Mouse (Mus musculus) erythroblast, adult 5-6 weeks (primary cell): ENCODE results near the gene Cacna2d4. TPM values are rescaled to one million over a fixed set of nuclear protein-coding genes. Genes with fewer than 3 reads are reported as not detected.
"Not testable (repeated sequence)": the region's sequence is repeated elsewhere in the genome, so short reads cannot be mapped to it uniquely, and the experiment has no call there.

ENCODE experiments used
- ATAC-seq: replicated peaks from 2 replicates; pipeline ENCODE4 v1.8.0; 2016; ENCODE audit warnings: moderate number of reproducible peaks, mild to moderate bottlenecking, moderate TSS enrichment, inconsistent platforms; ENCODE audit not compliant: poor library complexity, low FRiP score, severe bottlenecking
- total RNA-seq, 2 experiments: library from RNA; stranded (forward) in 1 of 2; stranded (reverse) in 1 of 2; fragments of 150-400 nt in 1 of 2; fragments of 200-764, 138-1000 nt in 1 of 2; gene quantifications; 2 replicates each; pipeline versions ENCODE4 v1.2.3 to v1.2.4; 2015 to 2017; ENCODE audit warnings: low replicate concordance in 2 of 2

The Cacna2d4 gene
- total RNA-seq, 2 experiments from 2014 or later = not detected

- no peak for ATAC-seq
These were observed 95.8 kb downstream of the Cacna2d4 start for GRCm38 (mm10) chr6:119332111-119332510.

GRCm38 (mm10) chr6:119333202-119333601, 96.9 kb downstream of the Cacna2d4 start:
- ATAC-seq = no peak

GRCm38 (mm10) chr6:119333831-119334230, 97.5 kb downstream of the Cacna2d4 start:
- ATAC-seq = no peak

GRCm38 (mm10) chr6:119336124-119336523, 99.8 kb downstream of the Cacna2d4 start:
- no peak for ATAC-seq

GRCm38 (mm10) chr6:119337287-119337686, 101.0 kb downstream of the Cacna2d4 start:
- no peak for ATAC-seq

- ATAC-seq = no peak
These were observed 102.0 kb downstream of the Cacna2d4 start for GRCm38 (mm10) chr6:119338121-119338912.

- ATAC-seq = no peak
These were observed 105.1 kb downstream of the Cacna2d4 start for GRCm38 (mm10) chr6:119341409-119341808.

- no peak for ATAC-seq
These were observed 109.9 kb downstream of the Cacna2d4 start for GRCm38 (mm10) chr6:119346257-119346656.

- ATAC-seq = no peak
These were observed 111.5 kb downstream of the Cacna2d4 start for GRCm38 (mm10) chr6:119347813-119348212.

- ATAC-seq = no peak
These were observed 111.9 kb downstream of the Cacna2d4 start for GRCm38 (mm10) chr6:119348234-119348633.

- no peak for ATAC-seq
These were observed 114.4 kb downstream of the Cacna2d4 start for GRCm38 (mm10) chr6:119350703-119351198.

GRCm38 (mm10) chr6:119351656-119352055, 115.3 kb downstream of the Cacna2d4 start:
- no peak for ATAC-seq

GRCm38 (mm10) chr6:119352501-119352900, 116.2 kb downstream of the Cacna2d4 start:
- no peak for ATAC-seq

- ATAC-seq = no peak
These were observed 121.8 kb downstream of the Cacna2d4 start for GRCm38 (mm10) chr6:119358020-119358571.

GRCm38 (mm10) chr6:119360250-119360649, 123.9 kb downstream of the Cacna2d4 start:
- ATAC-seq = not testable (repeated sequence)

GRCm38 (mm10) chr6:119360925-119361702, 124.8 kb downstream of the Cacna2d4 start:
- ATAC-seq = peak; percentile 66; the same call in 1 of the 2 replicates

GRCm38 (mm10) chr6:119363593-119363992, 127.3 kb downstream of the Cacna2d4 start:
- no peak for ATAC-seq

GRCm38 (mm10) chr6:119366800-119367199, 130.5 kb downstream of the Cacna2d4 start:
- ATAC-seq = peak; percentile 79

GRCm38 (mm10) chr6:119367382-119367781, 131.1 kb downstream of the Cacna2d4 start:
- ATAC-seq = 0 out of 2 replicates have a peak, but pooled peaks have one; percentile 11

GRCm38 (mm10) chr6:119371624-119372023, 135.3 kb downstream of the Cacna2d4 start:
- ATAC-seq = no peak
